Mouse (Mus musculus) stomach, embryonic 15.5 days (tissue): Measurements from ENCODE around the gene Tigit. TPM values are rescaled to one million over a fixed set of nuclear protein-coding genes. Genes with fewer than 3 reads are reported as not detected.

ENCODE experiments used
- ATAC-seq: fragments of 200-750 bp; cut with Nextera tagmentation; 2 replicates; pipeline ENCODE4 v1.8.0; 2017; ENCODE audit warnings: low read depth, moderate number of reproducible peaks, moderate TSS enrichment; ENCODE audit not compliant: insufficient read depth, low FRiP score
- H3K27ac ChIP-seq: fragments of 300-500 bp; sonication (generic); 2 replicates; pipeline ENCODE4 v1.5.1; 2015; ENCODE audit warnings: mild to moderate bottlenecking, inconsistent platforms
- H3K27me3 ChIP-seq: fragments of 300-500 bp; sonication (generic); replicated peaks from 2 replicates; pipeline ENCODE4 v1.6.1; 2015; ENCODE audit warnings: inconsistent platforms
- H3K36me3 ChIP-seq: fragments of 300-500 bp; sonication (generic); 2 replicates; pipeline ENCODE4 v1.6.1; 2015; ENCODE audit warnings: inconsistent platforms
- H3K4me1 ChIP-seq: fragments of 300-500 bp; sonication (generic); 2 replicates; pipeline ENCODE4 v1.6.1; 2015; ENCODE audit warnings: inconsistent platforms
- H3K4me2 ChIP-seq: fragments of 300-500 bp; sonication (generic); 2 replicates; pipeline ENCODE4 v1.6.1; 2015; ENCODE audit warnings: mild to moderate bottlenecking, inconsistent platforms
- H3K4me3 ChIP-seq: fragments of 300-500 bp; sonication (generic); replicated peaks from 2 replicates; pipeline ENCODE4 v1.5.1; 2015; ENCODE audit warnings: inconsistent platforms
- H3K9ac ChIP-seq: fragments of 300-500 bp; sonication (generic); 2 replicates; pipeline ENCODE4 v1.6.1; 2015; ENCODE audit warnings: inconsistent platforms
- H3K9me3 ChIP-seq: fragments of 300-500 bp; sonication (generic); 2 replicates; pipeline ENCODE4 v1.6.1; 2016; ENCODE audit warnings: inconsistent platforms
- WGBS: fragments of 180-500 bp; shearing (Covaris S2); methylation state at CpG from one replicate; pipeline ENCODE4 v1.1.7; 2015; 5-methylcytosine and 5-hydroxymethylcytosine counted together
- polyA plus RNA-seq: library from polyadenylated mRNA; unstranded; fragments of >200 nt; fragmentation: Nextera tagmentation; extraction: Ambion mirVana; gene quantifications from 2 replicates; pipeline ENCODE4 v1.2.1, GENCODE M21; 2015

Tigit gene
- polyA plus RNA-seq: not detected in 2 replicates

DNA sequence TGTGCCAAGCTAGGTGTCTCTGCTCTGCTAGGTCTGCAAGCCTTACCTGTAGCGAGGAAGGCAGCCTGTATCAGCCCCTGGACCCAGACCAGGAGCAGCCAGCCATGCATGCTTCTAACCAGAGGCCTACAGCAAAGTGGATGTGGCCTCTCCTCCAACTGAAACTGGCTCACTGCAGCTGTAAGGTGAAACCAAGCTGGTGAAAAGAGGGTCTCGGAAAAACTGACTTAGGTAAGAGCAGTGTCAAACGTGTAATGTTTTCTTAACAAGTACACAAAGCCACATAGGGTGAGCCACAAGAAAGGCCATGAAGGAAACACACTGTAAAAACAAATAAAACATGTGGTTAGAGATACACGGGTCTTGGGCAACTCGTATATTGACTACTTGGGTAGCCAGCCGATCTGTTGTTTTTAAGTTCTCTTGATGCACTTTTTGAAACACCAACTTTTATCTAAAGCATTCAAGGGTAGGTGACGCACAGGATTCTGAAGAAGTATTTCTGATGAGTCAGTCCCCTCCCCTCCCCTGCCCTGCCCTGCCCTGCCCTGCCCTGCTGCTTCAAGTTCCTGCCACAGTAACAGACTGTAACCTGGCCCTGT, at the start of gene Tigit:
Gene Tigit (minus strand): TSS at position 169 of the 602 bp plus-strand sequence.
- WGBS: 66% methylated on average over 7 of the region's 7 CpGs
- no peaks in the 10 kb centered on the region for H3K27me3 ChIP-seq
- no peak within 1 kb of the TSS for H3K9ac ChIP-seq
- no peak within 1 kb of the TSS for H3K27ac ChIP-seq
- H3K4me2 ChIP-seq: no peak within 1 kb of the TSS
- no peaks in the 10 kb centered on the region for H3K36me3 ChIP-seq
- H3K4me1 ChIP-seq: no peaks in the 10 kb centered on the region
- H3K9me3 ChIP-seq: no peaks in the 10 kb centered on the region
- ATAC-seq: no peak
- no peak within 1 kb of the TSS for H3K4me3 ChIP-seq

- Histone ChIP-seq H3K9ac (no peak overlapping the region), H3K4me3 (no peak overlapping the region), H3K4me2 (no peak overlapping the region), H3K36me3 (no peaks in the 10 kb centered on the region), H3K9me3 (no peaks in the 10 kb centered on the region), H3K4me1 (no peaks in the 10 kb centered on the region), H3K27ac (no peak overlapping the region), H3K27me3 (no peaks in the 10 kb centered on the region)
- no peak for ATAC-seq
- 87% methylated on average over 7 of the region's 7 CpGs for WGBS
These were observed 47.4 kb upstream of the Tigit start for GRCm38 (mm10) chr16:43711361-43711760.

- no peak overlapping the region for H3K9ac ChIP-seq
- H3K4me3 ChIP-seq: no peak overlapping the region
- H3K4me1 ChIP-seq: no peaks in the 10 kb centered on the region
- H3K36me3 ChIP-seq: no peaks in the 10 kb centered on the region
- no peaks in the 10 kb centered on the region for H3K9me3 ChIP-seq
- 85% methylated on average over 11 of the region's 11 CpGs for WGBS
- H3K4me2 ChIP-seq: no peak overlapping the region
- no peaks in the 10 kb centered on the region for H3K27me3 ChIP-seq
- ATAC-seq: no peak
- no peak overlapping the region for H3K27ac ChIP-seq
These were observed 46.7 kb upstream of the Tigit start for GRCm38 (mm10) chr16:43710651-43711050.

DNA sequence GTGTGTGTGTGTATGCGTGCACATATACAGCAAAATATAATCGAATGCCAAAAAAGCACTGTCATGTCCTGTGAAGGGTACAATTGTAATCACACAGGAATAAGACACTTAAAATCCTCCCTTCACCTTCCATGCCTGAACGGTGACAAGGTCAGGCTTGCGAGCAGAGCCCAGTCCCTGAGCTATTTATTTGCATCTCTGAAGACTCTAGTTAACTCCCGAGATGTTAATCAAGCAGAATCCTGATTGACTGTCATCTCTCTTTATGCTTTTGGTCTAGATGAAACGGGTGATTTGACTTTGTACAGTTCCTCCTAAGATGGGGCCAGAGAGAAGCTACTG, 46.2 kb upstream of the Tigit start:
- Histone ChIP-seq H3K9ac (no peak overlapping the region), H3K4me1 (no peaks in the 10 kb centered on the region), H3K4me2 (no peak overlapping the region), H3K27ac (no peak overlapping the region), H3K27me3 (no peaks in the 10 kb centered on the region), H3K9me3 (no peaks in the 10 kb centered on the region), H3K4me3 (no peak overlapping the region), H3K36me3 (no peaks in the 10 kb centered on the region)
- ATAC-seq: no peak
- WGBS: 70% methylated on average over 6 of the region's 6 CpGs

- no peak for ATAC-seq
- Histone ChIP-seq H3K36me3 (no peaks in the 10 kb centered on the region), H3K27ac (no peak overlapping the region), H3K9me3 (no peaks in the 10 kb centered on the region), H3K4me3 (no peak overlapping the region), H3K27me3 (no peaks in the 10 kb centered on the region), H3K4me2 (no peak overlapping the region), H3K9ac (no peak overlapping the region), H3K4me1 (no peaks in the 10 kb centered on the region)
- WGBS: 52% methylated on average over 9 of the region's 9 CpGs
These were observed 45.6 kb upstream of the Tigit start for GRCm38 (mm10) chr16:43709432-43710133.

DNA sequence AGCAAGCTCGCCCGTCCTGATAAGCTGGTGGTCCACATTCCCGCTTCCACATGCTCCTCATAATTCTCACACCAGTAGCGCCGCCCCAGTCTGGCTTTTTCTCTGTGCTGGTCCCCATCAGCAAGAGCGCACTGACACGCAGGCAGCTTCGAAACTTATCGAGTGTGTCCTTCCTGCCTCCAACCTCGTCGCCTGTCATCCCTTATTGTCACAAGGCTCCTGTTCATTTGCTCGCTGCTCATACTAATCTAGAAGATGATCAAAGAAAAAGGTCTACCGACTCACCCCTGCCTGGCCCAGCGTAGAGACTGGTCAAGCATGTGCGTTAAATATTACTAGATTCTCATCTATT, 45.1 kb upstream of the Tigit start:
- H3K27me3 ChIP-seq: no peaks in the 10 kb centered on the region
- no peaks in the 10 kb centered on the region for H3K36me3 ChIP-seq
- no peak overlapping the region for H3K27ac ChIP-seq
- 69% methylated on average over 15 of the region's 15 CpGs for WGBS
- no peaks in the 10 kb centered on the region for H3K4me1 ChIP-seq
- H3K4me3 ChIP-seq: no peak overlapping the region
- H3K4me2 ChIP-seq: 0 out of 2 replicates have a peak overlapping the region, but pooled peaks have one; percentile 10
- no peak overlapping the region for H3K9ac ChIP-seq
- no peak for ATAC-seq
- H3K9me3 ChIP-seq: no peaks in the 10 kb centered on the region

DNA sequence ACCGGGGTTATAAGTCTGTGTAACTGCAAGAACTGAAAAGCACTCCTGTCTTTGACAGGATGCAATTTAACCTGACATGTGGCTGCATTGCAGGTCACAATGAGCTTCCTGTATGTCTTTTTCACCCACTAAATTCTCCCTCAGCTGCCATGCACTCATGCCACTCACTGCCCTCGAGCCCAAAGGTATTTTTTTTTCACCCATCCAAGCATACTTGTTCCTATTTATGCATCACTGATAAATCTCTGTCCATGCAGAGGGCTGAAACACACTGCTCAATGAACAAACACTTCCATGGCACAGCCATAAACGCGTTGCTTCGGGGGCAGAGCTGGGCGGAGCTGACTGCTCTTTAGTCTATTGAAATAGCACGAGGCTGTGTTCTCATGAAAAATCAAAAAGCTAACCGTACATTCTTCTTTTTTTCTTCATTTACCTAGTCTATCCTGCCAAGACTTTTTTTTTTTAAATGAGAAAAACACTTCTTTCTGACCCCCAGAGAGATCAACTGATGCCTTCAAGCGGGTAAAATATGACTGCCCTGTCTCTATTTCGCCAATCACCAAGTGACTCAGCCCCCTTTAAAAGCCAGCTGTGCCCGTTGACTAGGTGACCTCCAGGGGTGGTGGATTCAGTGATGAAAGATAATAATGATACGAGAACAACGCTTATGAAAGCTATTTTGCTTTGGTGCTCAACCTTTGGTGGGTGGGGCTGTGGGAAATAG, 44.6 kb upstream of the Tigit start:
- Histone ChIP-seq H3K4me3 (no peak overlapping the region), H3K36me3 (no peaks in the 10 kb centered on the region), H3K27ac (no peak overlapping the region), H3K9ac (no peak overlapping the region), H3K9me3 (no peaks in the 10 kb centered on the region), H3K4me1 (no peaks in the 10 kb centered on the region), H3K27me3 (no peaks in the 10 kb centered on the region), H3K4me2 (0 out of 2 replicates have a peak overlapping the region, but pooled peaks have one; percentile 10)
- ATAC-seq: no peak
- 57% methylated on average over 13 of the region's 13 CpGs for WGBS

GRCm38 (mm10) chr16:43701765-43702504, 38.0 kb upstream of the Tigit start:
- Histone ChIP-seq H3K4me2 (no peak overlapping the region), H3K27me3 (no peaks in the 10 kb centered on the region), H3K36me3 (no peaks in the 10 kb centered on the region), H3K4me3 (no peak overlapping the region), H3K27ac (no peak overlapping the region), H3K9ac (no peak overlapping the region), H3K4me1 (no peaks in the 10 kb centered on the region; the same call in 1 of the 2 replicates), H3K9me3 (no peaks in the 10 kb centered on the region)
- ATAC-seq: no peak
- 50% methylated on average over 14 of the region's 14 CpGs for WGBS

DNA sequence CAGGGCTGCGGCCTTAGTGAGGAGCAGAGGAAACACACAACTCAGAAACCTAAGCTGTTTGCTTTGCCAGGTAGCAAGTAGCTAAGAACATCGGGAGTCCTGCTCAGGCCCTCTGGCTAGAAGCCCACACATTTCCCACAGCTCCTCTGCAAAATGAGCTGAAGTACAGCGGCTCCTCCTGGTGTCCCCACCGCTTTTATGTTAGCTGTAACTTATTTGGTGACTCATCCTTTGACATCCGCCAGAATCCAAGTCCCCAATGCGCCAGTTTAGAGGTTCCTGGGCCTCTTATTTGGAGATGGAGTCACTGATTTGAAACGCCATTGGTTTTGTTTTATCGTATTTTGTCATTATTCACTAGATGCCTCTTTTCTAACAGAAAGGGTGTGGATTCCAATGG, 36.6 kb upstream of the Tigit start:
- no peak for ATAC-seq
- WGBS: 82% methylated on average over 8 of the region's 8 CpGs
- no peaks in the 10 kb centered on the region for H3K27me3 ChIP-seq

GRCm38 (mm10) chr16:43698735-43699649, 35.0 kb upstream of the Tigit start:
- no peak overlapping the region for H3K9ac ChIP-seq
- H3K9me3 ChIP-seq: no peaks in the 10 kb centered on the region
- ATAC-seq: no peak
- no peak overlapping the region for H3K4me2 ChIP-seq
- no peaks in the 10 kb centered on the region; the same call in 1 of the 2 replicates for H3K4me1 ChIP-seq
- no peak overlapping the region for H3K4me3 ChIP-seq
- H3K27me3 ChIP-seq: no peaks in the 10 kb centered on the region
- no peaks in the 10 kb centered on the region for H3K36me3 ChIP-seq
- 69% methylated on average over 14 of the region's 14 CpGs for WGBS
- H3K27ac ChIP-seq: no peak overlapping the region

More for the DNA sequence above, 36.6 kb upstream of the Tigit start:
- H3K36me3 ChIP-seq: no peaks in the 10 kb centered on the region
- no peaks in the 10 kb centered on the region; the same call in 1 of the 2 replicates for H3K4me1 ChIP-seq
- no peak overlapping the region for H3K4me3 ChIP-seq
- no peak overlapping the region for H3K27ac ChIP-seq
- no peak overlapping the region for H3K9ac ChIP-seq
- H3K4me2 ChIP-seq: no peak overlapping the region
- no peaks in the 10 kb centered on the region for H3K9me3 ChIP-seq

GRCm38 (mm10) chr16:43697772-43698171, 33.8 kb upstream of the Tigit start:
- Histone ChIP-seq H3K9ac (no peak overlapping the region), H3K4me3 (no peak overlapping the region), H3K4me2 (no peak overlapping the region), H3K4me1 (no peaks in the 10 kb centered on the region; the same call in 1 of the 2 replicates), H3K9me3 (no peaks in the 10 kb centered on the region), H3K27me3 (no peaks in the 10 kb centered on the region), H3K27ac (no peak overlapping the region), H3K36me3 (no peaks in the 10 kb centered on the region)
- ATAC-seq: no peak
- 92% methylated on average over 7 of the region's 7 CpGs for WGBS
